Mouse (Mus musculus) spleen, postnatal 36 days (tissue): ENCODE measurements at regions not wholly inside any gene's neighbourhood (a gene's known extent, or its start where the extent isn't known, plus 50 kb on each side); places are given as distances from the start of the nearest gene placed in this dataset.

Experiments
- DNase-seq, 2 experiments: peaks; one replicate each; pipeline ENCODE4 v3.0.0; 2022; ENCODE audit warnings: low spot score in 2 of 2, mixed read lengths in 1 of 2

DNA sequence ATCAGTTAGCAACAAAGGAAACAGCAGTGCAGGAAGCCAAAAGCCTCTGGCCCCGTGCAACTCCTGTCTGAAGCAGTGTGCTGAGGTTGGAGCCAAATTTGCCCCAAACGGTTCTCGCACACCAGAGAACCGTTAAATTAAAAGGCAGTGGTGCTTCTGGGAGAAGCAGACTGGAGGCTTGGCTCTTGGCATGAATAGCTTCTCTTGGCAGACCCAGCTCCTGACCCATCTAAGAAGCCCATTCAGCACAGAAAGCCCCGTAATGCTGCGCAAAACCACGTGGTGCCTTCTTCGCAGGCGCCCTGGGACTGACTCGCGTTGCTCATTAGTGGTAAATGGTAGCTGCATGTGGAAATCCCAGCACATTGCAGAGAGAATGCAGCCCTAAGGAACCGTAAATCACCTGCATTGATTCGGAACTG lies 340.2 kb upstream of the Slc24a2 start:
- no peak for DNase-seq

GRCm38 (mm10) chr4:87566616-87567015 lies 336.3 kb upstream of the Slc24a2 start:
- DNase-seq, result no peak

DNA sequence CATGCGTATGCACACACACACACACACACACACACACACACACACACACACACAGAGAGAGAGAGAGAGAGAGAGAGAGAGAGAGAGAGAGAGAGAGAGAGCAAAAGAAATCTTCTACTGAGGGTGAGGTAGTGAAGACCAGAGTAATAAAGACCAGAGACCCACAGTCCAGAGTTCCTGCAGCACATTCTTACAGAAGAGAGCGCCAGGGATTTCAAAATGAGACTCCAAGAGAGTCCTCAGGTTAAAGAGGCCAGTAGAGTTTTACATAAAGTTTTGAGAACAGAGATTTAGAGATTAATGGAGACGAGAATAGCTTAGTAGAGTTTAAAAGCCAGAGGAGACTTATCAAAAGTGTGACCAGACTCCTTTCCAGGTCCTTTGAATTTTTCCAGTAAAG lies 324.6 kb upstream of the Slc24a2 start:
- DNase-seq, result no peak
